Mouse (Mus musculus): Measurements from ENCODE around the gene Mrm2.

Gene Mrm2

GRCm38 (mm10) chr5:140345244-140345643 is 13.5 kb upstream of the Mrm2 start:
- no peak for DNase-seq (ENCODE audit: extremely low spot score, low spot score)

- no peak for DNase-seq (ENCODE audit: extremely low spot score, low spot score)
These were observed 11.2 kb upstream of the Mrm2 start for GRCm38 (mm10) chr5:140342880-140343279.

GRCm38 (mm10) chr5:140339836-140340235 is 8.1 kb upstream of the Mrm2 start:
- DNase-seq (ENCODE audit: extremely low spot score, low spot score), result no peak

- DNase-seq (ENCODE audit: extremely low spot score, low spot score), result no peak
These were observed 7.1 kb upstream of the Mrm2 start for GRCm38 (mm10) chr5:140338779-140339178.

GRCm38 (mm10) chr5:140336680-140337079 is 5.0 kb upstream of the Mrm2 start:
- peak; percentile 53 for DNase-seq (ENCODE audit: extremely low spot score, low spot score)

- DNase-seq (ENCODE audit: extremely low spot score, low spot score), result no peak
These were observed 1.9 kb upstream of the Mrm2 start for GRCm38 (mm10) chr5:140333631-140334030.

- DNase-seq (ENCODE audit: extremely low spot score, low spot score), result no peak
These were observed 821 bp upstream of the Mrm2 start for GRCm38 (mm10) chr5:140332519-140332918.

- DNase-seq (ENCODE audit: extremely low spot score, low spot score), result no peak
These were observed 7.6 kb downstream of the Mrm2 start for GRCm38 (mm10) chr5:140324058-140324457.

- DNase-seq (ENCODE audit: extremely low spot score, low spot score), result no peak
These were observed 9.7 kb downstream of the Mrm2 start for GRCm38 (mm10) chr5:140321756-140322575.

GRCm38 (mm10) chr5:140321042-140321755 is 10.5 kb downstream of the Mrm2 start, which contains the start of the genes Mad1l1 and Nudt1:
Mad1l1 (minus strand) TSS chr5:140321552.
Nudt1 (plus strand) TSS chr5:140321656.
- peak; percentile 93 for DNase-seq (ENCODE audit: extremely low spot score, low spot score)

- no peak for DNase-seq (ENCODE audit: extremely low spot score, low spot score)
These were observed 15.0 kb downstream of the Mrm2 start for GRCm38 (mm10) chr5:140316716-140317115.

GRCm38 (mm10) chr5:140307602-140308001 is 24.1 kb downstream of the Mrm2 start:
- DNase-seq (ENCODE audit: extremely low spot score, low spot score), result no peak

- no peak for DNase-seq (ENCODE audit: extremely low spot score, low spot score)
These were observed 25.7 kb downstream of the Mrm2 start for GRCm38 (mm10) chr5:140306016-140306415.

- no peak for DNase-seq (ENCODE audit: extremely low spot score, low spot score)
These were observed 33.4 kb downstream of the Mrm2 start for GRCm38 (mm10) chr5:140298291-140298690.

- DNase-seq (ENCODE audit: extremely low spot score, low spot score), result peak; percentile 39
These were observed 39.5 kb downstream of the Mrm2 start for GRCm38 (mm10) chr5:140292152-140292551.

GRCm38 (mm10) chr5:140289161-140289560 is 42.5 kb downstream of the Mrm2 start:
- DNase-seq (ENCODE audit: extremely low spot score, low spot score), result no peak

GRCm38 (mm10) chr5:140288287-140288686 is 43.4 kb downstream of the Mrm2 start:
- DNase-seq (ENCODE audit: extremely low spot score, low spot score), result no peak

- DNase-seq (ENCODE audit: extremely low spot score, low spot score), result no peak
These were observed 46.9 kb downstream of the Mrm2 start for GRCm38 (mm10) chr5:140284761-140285160.

GRCm38 (mm10) chr5:140284011-140284410 is 47.7 kb downstream of the Mrm2 start:
- DNase-seq (ENCODE audit: extremely low spot score, low spot score), result no peak

- DNase-seq (ENCODE audit: extremely low spot score, low spot score), result no peak
These were observed 48.8 kb downstream of the Mrm2 start for GRCm38 (mm10) chr5:140282900-140283299.

GRCm38 (mm10) chr5:140282376-140282775 is 49.3 kb downstream of the Mrm2 start:
- DNase-seq (ENCODE audit: extremely low spot score, low spot score), result no peak

- DNase-seq (ENCODE audit: extremely low spot score, low spot score), result no peak
These were observed 51.5 kb downstream of the Mrm2 start for GRCm38 (mm10) chr5:140280205-140280604.
